Mouse (Mus musculus) heart, embryonic 14.5 days (tissue): ENCODE data around the gene Asb14. TPM values are rescaled to one million over a fixed set of nuclear protein-coding genes. Genes with fewer than 3 reads are reported as not detected.

Experiments used
- ATAC-seq: fragments of 200-750 bp; cut with Nextera tagmentation; 2 replicates; pipeline ENCODE4 v1.8.0; 2017; ENCODE audit warnings: low read depth, moderate TSS enrichment; ENCODE audit not compliant: insufficient number of reproducible peaks, insufficient read depth, low FRiP score
- H3K27ac ChIP-seq, 2 experiments: fragments of 200-500 bp in 1 of 2; fragments of 300-500 bp in 1 of 2; sonication (generic) in 1 of 2; replicated peaks in 1 of 2; 2 replicates each; pipeline ENCODE4 v1.5.1; 2012 to 2014; ENCODE audit warnings: low read depth in 2 of 2, low read length in 2 of 2, control low read depth in 1 of 2, mild to moderate bottlenecking in 1 of 2, mixed read lengths in 1 of 2; ENCODE audit not compliant: control insufficient read depth in 1 of 2, insufficient read depth in 1 of 2
- H3K27me3 ChIP-seq: fragments of 300-500 bp; sonication (generic); 2 replicates; pipeline ENCODE4 v1.6.1; 2014; ENCODE audit warnings: mild to moderate bottlenecking, low read length, control low read depth; ENCODE audit not compliant: control insufficient read depth, insufficient read depth
- H3K36me3 ChIP-seq: fragments of 300-500 bp; sonication (generic); 2 replicates; pipeline ENCODE4 v1.6.1; 2014; ENCODE audit warnings: mild to moderate bottlenecking, control low read depth, low read length, mixed read lengths; ENCODE audit not compliant: control insufficient read depth, insufficient read depth
- H3K4me1 ChIP-seq, 2 experiments: fragments of 200-500 bp in 1 of 2; fragments of 300-500 bp in 1 of 2; sonication (generic) in 1 of 2; 2 replicates each; pipeline ENCODE4 v1.6.1; 2012 to 2014; ENCODE audit warnings: low read length in 2 of 2, control low read depth in 1 of 2, mixed read lengths in 1 of 2; ENCODE audit not compliant: control insufficient read depth in 2 of 2, insufficient read depth in 2 of 2
- H3K4me2 ChIP-seq: fragments of 300-500 bp; sonication (generic); 2 replicates; pipeline ENCODE4 v1.6.1; 2014; ENCODE audit warnings: mild to moderate bottlenecking, low read length
- H3K4me3 ChIP-seq, 2 experiments: fragments of 200-500 bp in 1 of 2; fragments of 300-500 bp in 1 of 2; sonication (generic) in 1 of 2; 2 replicates each; pipeline ENCODE4 v1.5.1; 2012 to 2014; ENCODE audit warnings: low read length in 2 of 2, mild to moderate bottlenecking in 2 of 2, control low read depth in 1 of 2, low read depth in 1 of 2, moderate library complexity in 1 of 2; ENCODE audit not compliant: control insufficient read depth in 1 of 2, insufficient read depth in 1 of 2
- H3K9ac ChIP-seq: fragments of 300-500 bp; sonication (generic); 2 replicates; pipeline ENCODE4 v1.6.1; 2014; ENCODE audit warnings: mild to moderate bottlenecking, low read length
- H3K9me3 ChIP-seq: fragments of 300-500 bp; sonication (generic); 2 replicates; pipeline ENCODE4 v1.6.1; 2016; ENCODE audit warnings: low read length, control low read depth; ENCODE audit not compliant: control insufficient read depth
- WGBS: fragments of 180-500 bp; shearing (Covaris S2); extraction: QIAGEN DNeasy Blood & Tissue Kit; methylation state at CpG from one replicate; pipeline ENCODE4 v1.1.7; 2014; 5-methylcytosine and 5-hydroxymethylcytosine counted together
- polyA plus RNA-seq: library from polyadenylated mRNA; unstranded; fragments of >200 nt; fragmentation: Nextera tagmentation; extraction: Ambion mirVana; gene quantifications from 2 replicates; pipeline ENCODE4 v1.2.1, GENCODE M21; 2014

Asb14 gene
- polyA plus RNA-seq, result 1.5 and 1.8 TPM in 2 replicates

GRCm38 (mm10) chr14:26894392-26894791 is at the start of gene Asb14:
Gene Asb14 (plus strand): TSS chr14:26894557.
- H3K4me1 ChIP-seq, result no peaks in the 10 kb centered on the region
- H3K27me3 ChIP-seq, result no peaks in the 10 kb centered on the region
- no peak for ATAC-seq
- H3K4me3 ChIP-seq, result no peak within 1 kb of the TSS
- no peak within 1 kb of the TSS for H3K9ac ChIP-seq
- no peaks in the 10 kb centered on the region for H3K9me3 ChIP-seq
- H3K4me2 ChIP-seq, result no peak within 1 kb of the TSS
- 69% methylated on average over 4 of the region's 4 CpGs for WGBS
- no peak within 1 kb of the TSS; a peak in 1 of 4 replicates for H3K27ac ChIP-seq
- H3K36me3 ChIP-seq, result no peaks in the 10 kb centered on the region

DNA sequence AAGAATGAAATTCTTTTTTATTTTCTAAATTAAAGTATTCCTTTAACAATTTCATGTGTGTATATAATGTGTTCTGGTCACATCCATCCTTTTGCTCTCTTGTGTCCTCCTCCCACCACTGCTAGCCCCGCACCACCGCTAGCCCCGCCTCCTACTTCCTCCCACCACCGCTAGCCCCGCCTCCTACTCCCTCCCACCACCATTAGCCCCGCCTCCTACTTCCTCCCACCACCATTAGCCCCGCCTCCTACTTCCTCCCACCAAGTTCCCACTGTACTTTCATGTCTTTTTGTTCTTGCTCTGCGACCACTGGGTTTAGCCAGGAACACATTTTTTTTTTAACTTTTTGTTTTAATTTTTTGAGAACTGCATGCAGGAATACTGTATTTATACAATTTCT is 41.3 kb upstream of the Asb14 start:
- Histone ChIP-seq H3K36me3 (no peaks in the 10 kb centered on the region), H3K9ac (no peak overlapping the region), H3K4me2 (no peak overlapping the region), H3K4me1 (no peaks in the 10 kb centered on the region), H3K4me3 (no peak overlapping the region), H3K27ac (no peak overlapping the region), H3K27me3 (no peaks in the 10 kb centered on the region), H3K9me3 (no peaks in the 10 kb centered on the region)
- WGBS, result 72% methylated on average over 8 of the region's 8 CpGs
- no peak for ATAC-seq

DNA sequence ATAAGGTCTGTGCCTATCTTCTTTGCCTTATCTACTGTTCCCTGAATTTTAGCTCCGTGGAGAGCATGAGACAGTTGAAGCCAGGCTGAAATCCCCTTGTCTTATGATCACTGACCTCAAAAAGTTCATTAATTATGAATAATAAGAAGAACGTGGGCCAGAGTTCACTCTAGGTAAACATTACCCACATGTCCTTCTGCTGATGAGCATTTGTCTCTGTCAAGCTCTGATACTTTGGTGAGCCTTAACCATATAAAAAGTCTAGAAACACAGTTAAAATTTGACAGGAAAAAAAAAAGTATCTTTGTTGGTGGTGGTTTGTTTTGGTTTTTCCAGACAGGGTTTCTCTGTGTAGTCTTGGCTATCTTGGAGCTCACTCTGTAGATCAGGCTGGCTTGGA is 40.3 kb upstream of the Asb14 start:
- WGBS, result 66% methylated on average over 2 of the region's 2 CpGs
- no peak for ATAC-seq
- no peak overlapping the region for H3K9ac ChIP-seq

GRCm38 (mm10) chr14:26858364-26858763 is 36.0 kb upstream of the Asb14 start:
- no peaks in the 10 kb centered on the region for H3K9me3 ChIP-seq
- no peaks in the 10 kb centered on the region for H3K36me3 ChIP-seq
- no peak for ATAC-seq
- no peak overlapping the region for H3K4me2 ChIP-seq
- no peak overlapping the region for H3K9ac ChIP-seq
- no peaks in the 10 kb centered on the region for H3K27me3 ChIP-seq
- H3K27ac ChIP-seq, result no peak overlapping the region
- H3K4me1 ChIP-seq, result no peaks in the 10 kb centered on the region
- no peak overlapping the region for H3K4me3 ChIP-seq
- 59% methylated on average over 2 of the region's 2 CpGs for WGBS

More for the DNA sequence above, 40.3 kb upstream of the Asb14 start:
- no peaks in the 10 kb centered on the region for H3K4me1 ChIP-seq
- H3K27ac ChIP-seq, result no peak overlapping the region
- H3K36me3 ChIP-seq, result no peaks in the 10 kb centered on the region
- no peaks in the 10 kb centered on the region for H3K27me3 ChIP-seq
- no peak overlapping the region for H3K4me2 ChIP-seq
- no peak overlapping the region for H3K4me3 ChIP-seq
- H3K9me3 ChIP-seq, result no peaks in the 10 kb centered on the region

DNA sequence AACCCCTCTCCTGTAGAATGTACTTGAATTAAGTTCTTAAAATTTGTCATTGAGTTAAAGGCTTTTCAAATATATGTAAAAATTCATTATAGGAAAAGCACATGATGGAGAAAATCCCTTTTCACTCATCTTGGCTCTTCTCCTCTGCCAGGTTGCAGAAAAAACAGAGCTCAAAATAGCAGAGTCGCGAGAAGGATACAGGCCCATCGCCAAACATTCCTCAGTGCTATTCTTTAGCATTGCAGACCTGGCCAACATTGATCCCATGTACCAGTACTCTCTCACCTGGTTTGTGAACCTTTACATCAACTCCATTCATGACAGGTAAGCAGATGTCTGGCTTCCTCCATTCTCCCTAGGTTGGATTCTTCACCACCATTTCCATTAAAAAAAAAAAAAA is 35.3 kb upstream of the Asb14 start:
- Histone ChIP-seq H3K9me3 (no peaks in the 10 kb centered on the region), H3K36me3 (no peaks in the 10 kb centered on the region), H3K9ac (no peak overlapping the region), H3K4me3 (no peak overlapping the region), H3K27me3 (no peaks in the 10 kb centered on the region), H3K4me1 (no peaks in the 10 kb centered on the region), H3K27ac (no peak overlapping the region), H3K4me2 (no peak overlapping the region)
- ATAC-seq, result no peak
- WGBS, result 77% methylated on average over 3 of the region's 3 CpGs

- Histone ChIP-seq H3K4me2 (no peak overlapping the region), H3K9ac (no peak overlapping the region), H3K27ac (no peak overlapping the region), H3K4me3 (no peak overlapping the region), H3K4me1 (no peaks in the 10 kb centered on the region), H3K36me3 (no peaks in the 10 kb centered on the region), H3K27me3 (no peaks in the 10 kb centered on the region), H3K9me3 (no peaks in the 10 kb centered on the region)
- WGBS, result 62% methylated on average over 9 of the region's 9 CpGs
- ATAC-seq, result no peak
Observed at GRCm38 (mm10) chr14:26867356-26867755, 27.0 kb upstream of the Asb14 start.

DNA sequence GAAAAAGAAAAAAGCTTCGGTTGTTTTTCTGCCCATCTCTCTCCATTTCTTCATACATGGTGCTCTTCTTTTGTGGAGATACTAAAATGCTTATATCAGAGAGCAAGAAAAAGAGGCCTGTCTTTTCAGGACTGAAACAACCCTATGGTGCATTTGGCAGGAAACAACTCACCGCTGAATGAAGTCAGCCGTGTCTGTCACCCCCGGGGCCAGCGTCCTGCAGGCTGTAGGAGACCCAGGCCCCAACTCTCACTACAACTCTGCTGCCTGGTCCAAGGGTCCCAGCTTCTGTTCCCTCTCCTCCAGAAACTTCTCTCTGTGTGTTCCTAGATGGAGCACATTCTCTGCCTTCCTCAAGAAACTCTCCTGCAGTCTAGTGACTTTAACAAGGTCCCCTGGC is 26.1 kb upstream of the Asb14 start:
- 68% methylated on average over 5 of the region's 5 CpGs for WGBS
- ATAC-seq, result no peak
- H3K27ac ChIP-seq, result no peak overlapping the region
- no peak overlapping the region for H3K4me3 ChIP-seq
- no peak overlapping the region for H3K4me2 ChIP-seq
- no peak overlapping the region for H3K9ac ChIP-seq
- no peaks in the 10 kb centered on the region for H3K27me3 ChIP-seq
- no peaks in the 10 kb centered on the region for H3K9me3 ChIP-seq
- H3K4me1 ChIP-seq, result no peaks in the 10 kb centered on the region
- H3K36me3 ChIP-seq, result no peaks in the 10 kb centered on the region

- Histone ChIP-seq H3K4me1 (no peaks in the 10 kb centered on the region), H3K36me3 (no peaks in the 10 kb centered on the region), H3K27ac (no peak overlapping the region), H3K9me3 (no peaks in the 10 kb centered on the region), H3K27me3 (no peaks in the 10 kb centered on the region), H3K9ac (no peak overlapping the region), H3K4me2 (no peak overlapping the region), H3K4me3 (no peak overlapping the region)
- ATAC-seq, result no peak
- 65% methylated on average over 4 of the region's 4 CpGs for WGBS
Observed at GRCm38 (mm10) chr14:26878756-26879155, 15.6 kb upstream of the Asb14 start.
